Mouse (Mus musculus) mouse trophoblast stem cell (cell line): ENCODE measurements around the gene Zfp993.
"Not testable (repeated sequence)": the region's sequence is repeated elsewhere in the genome, so short reads cannot be mapped to it uniquely, and the experiment has no call there.

Experiments used
- in situ Hi-C, 2 experiments: fragments of 300-500 bp; cut with MseI, MboI; formaldehyde crosslinking; loops; 2 replicates in 1 of 2; 3 replicates in 1 of 2; pipeline ENCODE4 v1.15.1; 2025

The Zfp993 gene

GRCm38 (mm10) chr4:146610774-146611400, at the start of gene Zfp993:
Gene Zfp993 (plus strand): TSS chr4:146610961.
- in situ Hi-C loops, result not testable (repeated sequence)

- in situ Hi-C loops, result not testable (repeated sequence)
These were observed 30.6 kb upstream of the Zfp993 start for GRCm38 (mm10) chr4:146579905-146580873.

- in situ Hi-C loops, result not testable (repeated sequence)
These were observed 7.0 kb upstream of the Zfp993 start for GRCm38 (mm10) chr4:146603578-146604399.

DNA sequence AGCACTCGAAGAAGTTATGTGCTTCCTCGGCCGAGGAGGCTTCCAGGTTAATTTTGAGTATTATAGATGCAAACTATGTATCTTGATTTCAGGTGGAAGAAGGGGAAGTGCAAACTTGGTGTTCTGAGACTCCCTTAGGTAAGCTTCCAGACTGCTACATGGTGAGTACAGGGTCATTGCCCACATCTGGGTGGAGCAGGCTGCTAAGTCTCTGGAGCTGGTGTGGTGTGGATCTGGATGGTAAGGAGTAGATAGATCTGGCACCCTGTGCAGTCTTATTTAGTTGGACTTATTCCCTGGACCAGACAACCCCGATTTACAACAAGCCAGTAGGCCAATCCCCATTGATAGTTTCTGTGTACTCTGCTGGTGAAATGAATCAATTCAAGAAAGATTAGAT, 33.6 kb downstream of the Zfp993 start:
- in situ Hi-C loops, result not testable (repeated sequence)

- in situ Hi-C loops, result not testable (repeated sequence)
These were observed 38.9 kb downstream of the Zfp993 start for GRCm38 (mm10) chr4:146649641-146650040.

DNA sequence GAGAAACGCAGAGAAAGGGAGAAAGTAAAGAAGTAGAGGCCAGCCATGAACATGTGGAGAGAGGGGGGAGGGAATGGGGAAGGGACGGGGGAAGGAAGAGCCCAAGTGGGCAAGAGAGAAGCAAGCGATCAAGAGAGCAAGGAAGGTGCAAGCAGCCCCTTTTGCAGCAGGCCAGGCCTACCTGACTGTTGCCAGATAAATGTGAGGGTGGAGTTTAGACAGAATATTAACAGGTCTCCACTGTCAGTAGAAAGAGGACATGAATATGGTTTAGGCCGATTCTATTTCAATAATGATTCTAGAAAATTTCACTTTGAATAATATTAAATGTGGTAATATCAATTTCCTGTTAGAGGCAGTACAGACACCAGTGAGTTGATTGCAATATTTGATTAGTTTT, 39.4 kb downstream of the Zfp993 start:
- in situ Hi-C loops, result not testable (repeated sequence)

GRCm38 (mm10) chr4:146650639-146651038, 39.9 kb downstream of the Zfp993 start:
- in situ Hi-C loops, result not testable (repeated sequence)
